Mouse (Mus musculus) bone marrow macrophage, adult 2 months (primary cell): Measurements from ENCODE around the gene Ccdc174.

ENCODE experiments used
- CTCF ChIP-seq: IDR thresholded peaks from 2 replicates; pipeline ENCODE4 v1.5.1; 2012; ENCODE audit warnings: low read depth, mild to moderate bottlenecking, low read length, moderate library complexity
- POLR2A ChIP-seq: IDR thresholded peaks from 2 replicates; pipeline ENCODE4 v1.6.1; 2012; ENCODE audit warnings: mild to moderate bottlenecking, low read depth, low read length, borderline replicate concordance

DNA sequence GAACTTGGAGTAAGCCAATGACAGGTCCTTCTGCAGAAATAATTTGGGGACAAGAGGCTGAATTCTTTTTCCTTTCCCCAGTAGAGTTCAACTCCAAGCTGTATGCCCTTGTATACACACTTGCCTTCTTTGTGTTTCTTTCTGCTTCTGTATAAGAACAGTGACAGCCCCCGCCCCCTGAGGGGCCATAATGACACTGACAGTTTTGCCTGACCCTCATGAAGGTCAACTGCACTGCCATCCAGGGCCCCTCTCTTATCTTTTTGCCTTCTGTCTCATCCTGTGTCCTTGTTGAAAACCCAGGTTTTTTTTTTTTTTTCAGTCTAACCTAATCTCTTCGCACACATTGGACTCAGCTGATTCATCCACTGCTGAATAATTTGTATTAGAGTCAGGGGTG lies 5.1 kb upstream of the Ccdc174 start:
- TF ChIP-seq POLR2A (no peak), CTCF (no peak)
